Mouse (Mus musculus): Measurements from ENCODE around the gene Uso1. TPM values are rescaled to one million over a fixed set of nuclear protein-coding genes. Genes with fewer than 3 reads are reported as not detected.

Uso1 gene
- polyA plus RNA-seq, 1 experiment from 2014 or later: 46.5 TPM

GRCm38 (mm10) chr5:92204162-92205036 lies 66.7 kb downstream of the Uso1 start:
- H3K36me3 ChIP-seq: peaks cover 44% of the 10 kb centered on the region
- no peak overlapping the region for H3K9ac ChIP-seq
- 83% methylated on average over 6 of the region's 6 CpGs for WGBS
- 0 out of 2 replicates have a peak overlapping the region, but pooled peaks have one; percentile 9 for H3K27ac ChIP-seq
- no peaks in the 10 kb centered on the region for H3K9me3 ChIP-seq (replicated peaks)
- 0 out of 2 replicates have a peak, but pooled peaks have one; percentile 24 for ATAC-seq (replicated peaks; ENCODE audit: low FRiP score)
- no peak overlapping the region for H3K4me3 ChIP-seq (replicated peaks)
- no peaks in the 10 kb centered on the region for H3K27me3 ChIP-seq
- no peak overlapping the region for H3K4me2 ChIP-seq
- peaks cover 12% of the 10 kb centered on the region for H3K4me1 ChIP-seq

GRCm38 (mm10) chr5:92205184-92205583 lies 67.4 kb downstream of the Uso1 start:
- 66% methylated on average over 7 of the region's 7 CpGs for WGBS
- Histone ChIP-seq H3K27me3 (no peaks in the 10 kb centered on the region), H3K36me3 (peaks cover 36% of the 10 kb centered on the region), H3K27ac (peak overlapping the region; percentile 38), H3K9ac (no peak overlapping the region), H3K4me2 (peak overlapping the region; percentile 8; the same call in 1 of the 2 replicates), H3K4me3 (replicated peaks) (no peak overlapping the region), H3K9me3 (replicated peaks) (no peaks in the 10 kb centered on the region), H3K4me1 (peaks cover 12% of the 10 kb centered on the region)
- peak; percentile 69 for ATAC-seq (replicated peaks; ENCODE audit: low FRiP score)

GRCm38 (mm10) chr5:92205706-92206105 lies 68.0 kb downstream of the Uso1 start:
- Histone ChIP-seq H3K27me3 (no peaks in the 10 kb centered on the region), H3K9ac (no peak overlapping the region), H3K4me1 (peaks cover 12% of the 10 kb centered on the region), H3K27ac (peak overlapping the region; percentile 38), H3K36me3 (peaks cover 32% of the 10 kb centered on the region), H3K9me3 (replicated peaks) (no peaks in the 10 kb centered on the region), H3K4me3 (replicated peaks) (no peak overlapping the region), H3K4me2 (peak overlapping the region; percentile 8; the same call in 1 of the 2 replicates)
- 72% methylated on average over 5 of the region's 5 CpGs for WGBS
- ATAC-seq (replicated peaks; ENCODE audit: low FRiP score): no peak

GRCm38 (mm10) chr5:92206121-92206520 lies 68.4 kb downstream of the Uso1 start:
- H3K9ac ChIP-seq: no peak overlapping the region
- ATAC-seq (replicated peaks; ENCODE audit: low FRiP score): no peak
- no peak overlapping the region for H3K4me3 ChIP-seq (replicated peaks)
- H3K36me3 ChIP-seq: peaks cover 28% of the 10 kb centered on the region
- no peak overlapping the region for H3K4me2 ChIP-seq
- H3K9me3 ChIP-seq (replicated peaks): no peaks in the 10 kb centered on the region
- H3K27ac ChIP-seq: 0 out of 2 replicates have a peak overlapping the region, but pooled peaks have one; percentile 38
- WGBS: 88% methylated on average over 6 of the region's 6 CpGs
- no peaks in the 10 kb centered on the region for H3K27me3 ChIP-seq
- H3K4me1 ChIP-seq: peaks cover 12% of the 10 kb centered on the region

GRCm38 (mm10) chr5:92210205-92210604 lies 72.5 kb downstream of the Uso1 start:
- Histone ChIP-seq H3K4me2 (no peak overlapping the region), H3K9ac (no peak overlapping the region), H3K4me1 (peaks cover 7% of the 10 kb centered on the region), H3K27ac (no peak overlapping the region), H3K27me3 (no peaks in the 10 kb centered on the region), H3K9me3 (replicated peaks) (no peaks in the 10 kb centered on the region), H3K4me3 (replicated peaks) (no peak overlapping the region), H3K36me3 (no peaks in the 10 kb centered on the region)
- WGBS: 58% methylated on average over 8 of the region's 8 CpGs
- ATAC-seq (replicated peaks; ENCODE audit: low FRiP score): no peak

- ATAC-seq (replicated peaks; ENCODE audit: low FRiP score): no peak
- no peaks in the 10 kb centered on the region for H3K4me1 ChIP-seq
- H3K27me3 ChIP-seq: no peaks in the 10 kb centered on the region
- 93% methylated on average over 4 of the region's 4 CpGs for WGBS
- H3K9me3 ChIP-seq (replicated peaks): no peaks in the 10 kb centered on the region
- no peaks in the 10 kb centered on the region for H3K36me3 ChIP-seq
- H3K27ac ChIP-seq: no peak overlapping the region
- H3K4me2 ChIP-seq: no peak overlapping the region
- H3K9ac ChIP-seq: no peak overlapping the region
- no peak overlapping the region for H3K4me3 ChIP-seq (replicated peaks)
Observed at GRCm38 (mm10) chr5:92212231-92212630, 74.5 kb downstream of the Uso1 start.

- no peak within 1 kb of the TSS for H3K4me2 ChIP-seq
- ATAC-seq (replicated peaks; ENCODE audit: low FRiP score): no peak
- no peaks in the 10 kb centered on the region for H3K4me1 ChIP-seq
- H3K27me3 ChIP-seq: no peaks in the 10 kb centered on the region
- no peak within 1 kb of the TSS for H3K27ac ChIP-seq
- 86% methylated on average over 4 of the region's 4 CpGs for WGBS
- no peak within 1 kb of the TSS for H3K9ac ChIP-seq
- no peak within 1 kb of the TSS for H3K4me3 ChIP-seq (replicated peaks)
- no peaks in the 10 kb centered on the region for H3K36me3 ChIP-seq
- no peaks in the 10 kb centered on the region for H3K9me3 ChIP-seq (replicated peaks)
Observed at GRCm38 (mm10) chr5:92215308-92215707, 77.6 kb downstream of the Uso1 start, which contains the start of gene U90926. U90926 (minus strand) TSS chr5:92215408.

GRCm38 (mm10) chr5:92218915-92219793 lies 81.4 kb downstream of the Uso1 start:
- Histone ChIP-seq H3K27ac (peak overlapping the region; percentile 22; the same call in 1 of the 2 replicates), H3K4me2 (no peak overlapping the region), H3K27me3 (no peaks in the 10 kb centered on the region), H3K4me3 (replicated peaks) (no peak overlapping the region), H3K4me1 (no peaks in the 10 kb centered on the region), H3K9ac (no peak overlapping the region), H3K36me3 (no peaks in the 10 kb centered on the region), H3K9me3 (replicated peaks) (no peaks in the 10 kb centered on the region)
- no peak for ATAC-seq (replicated peaks; ENCODE audit: low FRiP score)
- 60% methylated on average over 17 of the region's 17 CpGs for WGBS

GRCm38 (mm10) chr5:92219826-92220225 lies 82.1 kb downstream of the Uso1 start:
- Histone ChIP-seq H3K4me3 (replicated peaks) (no peak overlapping the region), H3K4me1 (no peaks in the 10 kb centered on the region), H3K27me3 (no peaks in the 10 kb centered on the region), H3K27ac (peak overlapping the region; percentile 22; the same call in 1 of the 2 replicates), H3K36me3 (no peaks in the 10 kb centered on the region), H3K4me2 (no peak overlapping the region), H3K9me3 (replicated peaks) (no peaks in the 10 kb centered on the region), H3K9ac (no peak overlapping the region)
- 66% methylated on average over 6 of the region's 6 CpGs for WGBS
- ATAC-seq (replicated peaks; ENCODE audit: low FRiP score): peak; percentile 43; the same call in 1 of the 2 replicates

- Histone ChIP-seq H3K4me1 (no peaks in the 10 kb centered on the region), H3K4me3 (replicated peaks) (no peak overlapping the region), H3K27me3 (no peaks in the 10 kb centered on the region), H3K27ac (peak overlapping the region; percentile 22; the same call in 1 of the 2 replicates), H3K9me3 (replicated peaks) (no peaks in the 10 kb centered on the region), H3K36me3 (no peaks in the 10 kb centered on the region), H3K4me2 (no peak overlapping the region), H3K9ac (no peak overlapping the region)
- 90% methylated on average over 8 of the region's 8 CpGs for WGBS
- no peak for ATAC-seq (replicated peaks; ENCODE audit: low FRiP score)
Observed at GRCm38 (mm10) chr5:92220287-92220902, 82.7 kb downstream of the Uso1 start.

- Histone ChIP-seq H3K27ac (no peak overlapping the region), H3K4me3 (replicated peaks) (no peak overlapping the region), H3K4me1 (no peaks in the 10 kb centered on the region), H3K27me3 (no peaks in the 10 kb centered on the region), H3K4me2 (no peak overlapping the region), H3K36me3 (no peaks in the 10 kb centered on the region), H3K9me3 (replicated peaks) (no peaks in the 10 kb centered on the region), H3K9ac (no peak overlapping the region)
- no peak for ATAC-seq (replicated peaks; ENCODE audit: low FRiP score)
- 92% methylated on average over 7 of the region's 7 CpGs for WGBS
Observed at GRCm38 (mm10) chr5:92227782-92228181, 90.0 kb downstream of the Uso1 start.

Measured in kidney, embryonic 15.5 days (tissue).